Mouse (Mus musculus) megakaryocyte-erythroid progenitor cell, adult 5 weeks (primary cell): Measurements from ENCODE around the gene Gm5617. TPM values are rescaled to one million over a fixed set of nuclear protein-coding genes. Genes with fewer than 3 reads are reported as not detected.

Experiments
- polyA plus RNA-seq: library from polyadenylated mRNA; stranded (reverse); fragments of >175 nt; gene quantifications from 2 replicates; pipeline ENCODE4 v1.2.3, GENCODE M21; 2012

Gm5617 gene
- 22.8 and 28.9 TPM in 2 replicates for polyA plus RNA-seq

GRCm38 (mm10) chr9:48494817-48495547 is at the start of gene Gm5617, which contains the start of gene Rbm7:
Gene Gm5617, plus strand, starts transcription at chr9:48495442.
Gene Rbm7, minus strand, starts transcription at chr9:48495299.

GRCm38 (mm10) chr9:48480411-48481213 is 14.6 kb upstream of the Gm5617 start, which contains the start of gene Rexo2:
Gene Rexo2, minus strand, starts transcription at chr9:48480623.

Other genes starting within 250 kb of the Gm5617 start
- 2.1 and 2.8 TPM in 2 replicates for gene Nxpe2, start 142.0 kb upstream of the Gm5617 start, polyA plus RNA-seq
- 123 and 169 TPM in 2 replicates for gene Rexo2, start 14.8 kb upstream of the Gm5617 start, polyA plus RNA-seq
- gene Rbm7, start 143 bp upstream of the Gm5617 start, polyA plus RNA-seq: 35.4 and 37.6 TPM in 2 replicates
- 0.14 TPM in 1 of 2 replicates, not detected in the other for gene Nnmt, start 109.7 kb downstream of the Gm5617 start, polyA plus RNA-seq